In the genomic region with DNA sequence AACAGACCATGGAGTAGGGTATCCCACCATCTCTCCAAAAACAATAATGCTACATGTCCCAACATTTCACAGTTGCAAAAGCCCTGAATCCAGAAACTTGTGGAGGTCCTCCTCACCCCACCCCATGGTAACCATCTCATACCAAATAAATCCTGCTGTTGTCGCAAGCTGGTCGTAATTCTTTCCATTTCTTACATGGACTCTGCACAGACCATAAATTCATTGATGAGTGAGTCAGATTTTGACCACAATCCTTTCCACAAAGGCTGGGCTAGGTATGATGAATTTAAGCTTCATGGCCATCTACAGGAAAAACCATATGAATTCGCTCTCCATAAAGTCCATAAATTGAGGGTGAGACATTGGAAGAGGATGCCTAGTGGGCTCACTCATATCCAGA, we compare ENCODE assay signal across 2 mouse cellular contexts.
TF ChIP-seq lines count a peak whose summit lies in the region.

No protein-coding gene starts in this region.

TF ChIP-seq in CH12.LX, 34 proteins besides CTCF, POLR2A, EP300 and RAD21 (continued from another document):
- TF ChIP-seq ETS1 (conservative IDR thresholded peaks at IDR 0.05; ENCODE audit: low read depth, low read length), result no peak
- no peak for TF ChIP-seq ELF1 (IDR thresholded peaks at IDR 0.05; ENCODE audit: low read depth, low read length)
- no peak for TF ChIP-seq GABPA (IDR thresholded peaks at IDR 0.05; ENCODE audit: insufficient replicate concordance, low read depth, low read length)
- TF ChIP-seq MXI1 (IDR thresholded peaks at IDR 0.05; ENCODE audit: low read depth, low read length), result no peak
- TF ChIP-seq ZNF384 (IDR thresholded peaks at IDR 0.05; ENCODE audit: low read depth, low read length), result no peak
- TF ChIP-seq MYC (IDR thresholded peaks at IDR 0.05; ENCODE audit: low read depth, low read length), result no peak
- TF ChIP-seq CHD2 (IDR thresholded peaks at IDR 0.05; ENCODE audit: low read length), result no peak
- TF ChIP-seq NRF1 (IDR thresholded peaks at IDR 0.05; ENCODE audit: low read depth, low read length), result no peak
- TF ChIP-seq ZKSCAN1 (IDR thresholded peaks at IDR 0.05; ENCODE audit: borderline replicate concordance, low read depth, low read length), result no peak
- TF ChIP-seq JUND (conservative IDR thresholded peaks at IDR 0.05; ENCODE audit: low read depth, low read length), result no peak
- no peak for TF ChIP-seq RCOR1 (conservative IDR thresholded peaks at IDR 0.05; ENCODE audit: low read depth, low read length)
- no peak for TF ChIP-seq MAX (IDR thresholded peaks at IDR 0.05; ENCODE audit: low read length)
- TF ChIP-seq BHLHE40 (IDR thresholded peaks at IDR 0.05; ENCODE audit: low read depth, low read length), result no peak
- TF ChIP-seq ZC3H11A (IDR thresholded peaks at IDR 0.05; ENCODE audit: low read depth, low read length), result no peak
TF ChIP-seq in CH12.LX: peak in this region for 0.

TF ChIP-seq in myocyte, 11 proteins besides CTCF, POLR2A, EP300 and RAD21 (continued from another document):
- TF ChIP-seq E2F4 (IDR thresholded peaks at IDR 0.05; ENCODE audit: insufficient read depth), result no peak
